Comparison of ENCODE assay signal across 8 mouse cellular contexts in the genomic region with DNA sequence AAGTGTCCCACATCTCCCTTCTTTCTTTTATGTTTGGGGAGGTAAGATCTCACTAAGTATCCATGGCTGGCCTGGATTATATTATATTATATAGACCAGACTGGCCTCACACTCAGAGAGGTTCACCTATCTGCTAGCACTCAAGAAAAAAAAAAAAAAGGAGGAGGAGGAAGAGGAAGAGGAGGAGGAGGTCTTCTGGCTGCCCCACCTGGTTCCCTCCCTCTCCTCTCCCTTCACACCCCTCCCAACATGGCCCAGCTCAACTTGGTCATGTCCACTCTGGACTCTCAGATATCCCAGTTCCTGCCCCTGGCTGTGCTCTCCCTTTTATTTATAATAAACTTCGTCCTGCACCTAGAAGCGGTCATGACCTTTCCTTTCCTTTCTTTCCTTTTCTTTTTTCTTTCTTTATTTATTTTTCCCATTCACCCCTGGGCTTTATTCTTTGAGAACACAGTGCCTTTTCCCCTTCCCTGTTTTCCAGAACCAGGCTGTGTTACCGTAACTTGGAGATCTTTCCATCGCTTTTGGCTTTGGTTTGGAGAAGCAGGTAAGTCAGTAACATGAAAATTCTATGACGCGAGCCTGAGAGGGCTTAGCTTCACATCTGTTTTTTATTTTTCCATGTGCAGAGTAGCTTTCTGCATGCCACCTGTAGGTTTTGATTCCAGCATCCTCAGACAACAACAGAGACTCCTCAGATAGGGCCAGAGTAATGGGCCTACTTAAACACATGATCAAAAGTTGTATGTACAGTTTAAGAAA. TPM values are rescaled to one million over a fixed set of nuclear protein-coding genes. Genes with fewer than 3 reads are reported as not detected.
DNase-seq lines count a peak whose midpoint lies in the region; ATAC-seq and TF ChIP-seq lines count a peak whose summit lies in the region.

A gene (plus strand): TSS at position 7 of the 765 bp plus-strand sequence.

- H3K79me2 ChIP-seq in heart, adult 2 months (replicated peaks; ENCODE audit: control insufficient read depth, insufficient read depth, low read length) = no peaks in the 10 kb centered on the region

- DNase-seq in heart, adult 2 months = no peak
- DNase-seq in heart, adult 11 months = no peak
- DNase-seq in adrenal gland, adult 2 months = no peak
- DNase-seq in gastrocnemius, adult 8-10 months (ENCODE audit: low spot score in 2 of 2) = no peak
- DNase-seq in hindbrain, postnatal 0 days (ENCODE audit: low spot score) = no peak
- no peak for DNase-seq in embryo, embryonic 10 days (ENCODE audit: low spot score)
- no peak for DNase-seq in lung, adult 18-20 months

- H3K4me3 ChIP-seq in heart, adult 2 months = no peak within 1 kb of the TSS
- no peak within 1 kb of the TSS for H3K4me3 ChIP-seq in hindbrain, postnatal 0 days (ENCODE audit: low read length)

- 87% methylated on average over 6 of the region's 6 CpGs for WGBS in heart, adult 2 months
- WGBS in hindbrain, postnatal 0 days = 71% methylated on average over 6 of the region's 6 CpGs

- no peaks in the 10 kb centered on the region for H3K4me1 ChIP-seq in heart, adult 2 months (ENCODE audit: control insufficient read depth, insufficient read depth, low read length)
- H3K4me1 ChIP-seq in hindbrain, postnatal 0 days (ENCODE audit: insufficient read depth, low read length) = no peaks in the 10 kb centered on the region

- no peaks in the 10 kb centered on the region for H3K36me3 ChIP-seq in heart, adult 2 months (ENCODE audit: control insufficient read depth, insufficient read depth, low read length)
- H3K36me3 ChIP-seq in hindbrain, postnatal 0 days (ENCODE audit: insufficient read depth, low read length) = no peaks in the 10 kb centered on the region

- no peak for TF ChIP-seq EP300 in heart, adult 2 months (IDR thresholded peaks at IDR 0.05; ENCODE audit: insufficient read depth, low read depth, low read length)

- no peaks in the 10 kb centered on the region for H3K9me3 ChIP-seq in hindbrain, postnatal 0 days (ENCODE audit: low read length)

- H3K9ac ChIP-seq in heart, adult 2 months (ENCODE audit: low read depth, low read length) = no peak within 1 kb of the TSS
- H3K9ac ChIP-seq in hindbrain, postnatal 0 days (replicated peaks; ENCODE audit: low read length) = no peak within 1 kb of the TSS

- H3K27me3 ChIP-seq in heart, adult 2 months (ENCODE audit: control insufficient read depth, insufficient read depth, low read length) = no peaks in the 10 kb centered on the region
- no peaks in the 10 kb centered on the region for H3K27me3 ChIP-seq in hindbrain, postnatal 0 days (ENCODE audit: insufficient read depth, low read length)

- no peak for TF ChIP-seq POLR2A in heart, adult 2 months (IDR thresholded peaks at IDR 0.05; ENCODE audit: insufficient read depth, low read depth, low read length)

- H3K27ac ChIP-seq in heart, adult 2 months = no peak within 1 kb of the TSS
- no peak within 1 kb of the TSS; the same call in 1 of the 2 replicates for H3K27ac ChIP-seq in hindbrain, postnatal 0 days

- ATAC-seq in hindbrain, postnatal 0 days = no peak
- no peak for ATAC-seq in megakaryocyte progenitor cell, adult 5-6 weeks (replicated peaks; ENCODE audit: poor library complexity)

- no peak for TF ChIP-seq CTCF in heart, adult 2 months (IDR thresholded peaks at IDR 0.05)
- TF ChIP-seq CTCF in hindbrain, postnatal 0 days (IDR thresholded peaks at IDR 0.05; ENCODE audit: low read depth) = no peak

- intact Hi-C loops in heart, adult 2 months (cut with DNase I) = no loop called here

- no peak within 1 kb of the TSS for H3K4me2 ChIP-seq in hindbrain, postnatal 0 days (ENCODE audit: low read depth, low read length)

RNA-seq across cellular contexts. Expression of the gene that starts here (rescaled TPM):
- total RNA-seq in heart, adult 2 months (2021) = 10 to 100 TPM; 45.3 to 65.8 TPM
- polyA plus RNA-seq in heart, adult 2 months (2012; rRNA removed) = 31.8 and 58.9 TPM in 2 replicates
- 100 to 1,000 TPM; 125 to 177 TPM for total RNA-seq in adrenal gland, adult 2 months (2021)
- 28.1 and 28.3 TPM in 2 replicates for polyA plus RNA-seq in adrenal gland, adult 2 months (2012; rRNA removed)
- 10 to 100 TPM; 10.0 to 15.1 (median 12.2) TPM for total RNA-seq in gastrocnemius, adult 8-10 months (2022)
- 46.7 and 50.0 TPM in 2 replicates for total RNA-seq in hindbrain, postnatal 0 days (2014; rRNA removed)
- polyA plus RNA-seq in hindbrain, postnatal 0 days (2015; fragmentation: Nextera tagmentation; extraction: Ambion mirVana) = 20.0 and 20.7 TPM in 2 replicates
- total RNA-seq in megakaryocyte progenitor cell, adult 5-6 weeks (2015) = 41.8 and 50.9 TPM in 2 replicates
- total RNA-seq in megakaryocyte progenitor cell, adult 5-6 weeks (2017) = 34.7 and 45.8 TPM in 2 replicates
